Mouse (Mus musculus): Measurements from ENCODE around the gene Dclre1a. TPM values are rescaled to one million over a fixed set of nuclear protein-coding genes. Genes with fewer than 3 reads are reported as not detected.

Gene Dclre1a
- polyA plus RNA-seq (2016; fragmentation: Nextera tagmentation; extraction: Ambion mirVana) = 19.0 and 23.1 TPM in 2 replicates

- 9% methylated on average over 20 of the region's 20 CpGs for WGBS
- DNase-seq (ENCODE audit: low spot score) = peak; percentile 79
- peak within 1 kb of the TSS; percentile 95 for H3K4me3 ChIP-seq
- peaks cover 30% of the 10 kb centered on the region for H3K36me3 ChIP-seq (replicated peaks)
- H3K4me1 ChIP-seq = peaks cover 25% of the 10 kb centered on the region
- no peaks in the 10 kb centered on the region for H3K9me3 ChIP-seq
- peak within 1 kb of the TSS; percentile 99 for H3K27ac ChIP-seq (replicated peaks)
- H3K27me3 ChIP-seq (replicated peaks; ENCODE audit: low read depth, poor library complexity, severe bottlenecking) = no peaks in the 10 kb centered on the region
Observed at GRCm38 (mm10) chr19:56547456-56548229, at the start of gene Dclre1a. Dclre1a (minus strand) TSS chr19:56548222.

GRCm38 (mm10) chr19:56592472-56592871 lies 44.5 kb upstream of the Dclre1a start:
- H3K27ac ChIP-seq (replicated peaks) = no peak overlapping the region
- no peak overlapping the region for H3K4me3 ChIP-seq
- peaks cover 97% of the 10 kb centered on the region for H3K36me3 ChIP-seq (replicated peaks)
- H3K9me3 ChIP-seq = no peaks in the 10 kb centered on the region
- DNase-seq (ENCODE audit: low spot score) = no peak
- H3K4me1 ChIP-seq = no peaks in the 10 kb centered on the region
- no peaks in the 10 kb centered on the region for H3K27me3 ChIP-seq (replicated peaks; ENCODE audit: low read depth, poor library complexity, severe bottlenecking)
- 94% methylated on average over 9 of the region's 9 CpGs for WGBS

GRCm38 (mm10) chr19:56590250-56590649 lies 42.2 kb upstream of the Dclre1a start:
- H3K4me3 ChIP-seq = no peak overlapping the region
- WGBS = 93% methylated on average over 3 of the region's 3 CpGs
- peaks cover 96% of the 10 kb centered on the region for H3K36me3 ChIP-seq (replicated peaks)

GRCm38 (mm10) chr19:56589455-56589854 lies 41.4 kb upstream of the Dclre1a start:
- 96% methylated on average over 5 of the region's 5 CpGs for WGBS
- peaks cover 93% of the 10 kb centered on the region for H3K36me3 ChIP-seq (replicated peaks)

More at GRCm38 (mm10) chr19:56590250-56590649, 42.2 kb upstream of the Dclre1a start:
- H3K27me3 ChIP-seq (replicated peaks; ENCODE audit: low read depth, poor library complexity, severe bottlenecking) = no peaks in the 10 kb centered on the region
- DNase-seq (ENCODE audit: low spot score) = no peak
- H3K27ac ChIP-seq (replicated peaks) = no peak overlapping the region
- H3K9me3 ChIP-seq = no peaks in the 10 kb centered on the region
- H3K4me1 ChIP-seq = no peaks in the 10 kb centered on the region

GRCm38 (mm10) chr19:56589008-56589407 lies 41.0 kb upstream of the Dclre1a start:
- no peak for DNase-seq (ENCODE audit: low spot score)
- 91% methylated on average over 6 of the region's 6 CpGs for WGBS
- Histone ChIP-seq H3K27ac (replicated peaks) (no peak overlapping the region), H3K9me3 (no peaks in the 10 kb centered on the region), H3K36me3 (replicated peaks) (peaks cover 92% of the 10 kb centered on the region), H3K4me3 (no peak overlapping the region), H3K4me1 (no peaks in the 10 kb centered on the region), H3K27me3 (replicated peaks; ENCODE audit: low read depth, poor library complexity, severe bottlenecking) (no peaks in the 10 kb centered on the region)

More at GRCm38 (mm10) chr19:56589455-56589854, 41.4 kb upstream of the Dclre1a start:
- Histone ChIP-seq H3K27me3 (replicated peaks; ENCODE audit: low read depth, poor library complexity, severe bottlenecking) (no peaks in the 10 kb centered on the region), H3K4me1 (no peaks in the 10 kb centered on the region), H3K27ac (replicated peaks) (no peak overlapping the region), H3K9me3 (no peaks in the 10 kb centered on the region), H3K4me3 (no peak overlapping the region)
- no peak for DNase-seq (ENCODE audit: low spot score)

GRCm38 (mm10) chr19:56588205-56588626 lies 40.2 kb upstream of the Dclre1a start:
- 90% methylated on average over 6 of the region's 6 CpGs for WGBS
- H3K27me3 ChIP-seq (replicated peaks; ENCODE audit: low read depth, poor library complexity, severe bottlenecking) = no peaks in the 10 kb centered on the region
- H3K4me3 ChIP-seq = no peak overlapping the region
- H3K4me1 ChIP-seq = no peaks in the 10 kb centered on the region
- H3K36me3 ChIP-seq (replicated peaks) = peaks cover 92% of the 10 kb centered on the region
- H3K9me3 ChIP-seq = no peaks in the 10 kb centered on the region
- H3K27ac ChIP-seq (replicated peaks) = no peak overlapping the region
- DNase-seq (ENCODE audit: low spot score) = no peak

- no peak overlapping the region for H3K4me3 ChIP-seq
- WGBS = 89% methylated on average over 8 of the region's 8 CpGs
- no peak for DNase-seq (ENCODE audit: low spot score)
- H3K36me3 ChIP-seq (replicated peaks) = peaks cover 92% of the 10 kb centered on the region
- no peaks in the 10 kb centered on the region for H3K4me1 ChIP-seq
- H3K9me3 ChIP-seq = no peaks in the 10 kb centered on the region
- H3K27ac ChIP-seq (replicated peaks) = no peak overlapping the region
- H3K27me3 ChIP-seq (replicated peaks; ENCODE audit: low read depth, poor library complexity, severe bottlenecking) = no peaks in the 10 kb centered on the region
Observed at GRCm38 (mm10) chr19:56586320-56586719, 38.3 kb upstream of the Dclre1a start.

GRCm38 (mm10) chr19:56584288-56584687 lies 36.3 kb upstream of the Dclre1a start:
- WGBS = 89% methylated on average over 3 of the region's 3 CpGs
- H3K36me3 ChIP-seq (replicated peaks) = peaks cover 90% of the 10 kb centered on the region

GRCm38 (mm10) chr19:56583785-56584184 lies 35.8 kb upstream of the Dclre1a start:
- H3K27ac ChIP-seq (replicated peaks) = no peak overlapping the region
- H3K27me3 ChIP-seq (replicated peaks; ENCODE audit: low read depth, poor library complexity, severe bottlenecking) = no peaks in the 10 kb centered on the region
- peaks cover 88% of the 10 kb centered on the region for H3K36me3 ChIP-seq (replicated peaks)

More at GRCm38 (mm10) chr19:56584288-56584687, 36.3 kb upstream of the Dclre1a start:
- H3K4me1 ChIP-seq = no peaks in the 10 kb centered on the region
- no peak for DNase-seq (ENCODE audit: low spot score)
- H3K9me3 ChIP-seq = no peaks in the 10 kb centered on the region
- H3K27me3 ChIP-seq (replicated peaks; ENCODE audit: low read depth, poor library complexity, severe bottlenecking) = no peaks in the 10 kb centered on the region
- H3K27ac ChIP-seq (replicated peaks) = no peak overlapping the region
- H3K4me3 ChIP-seq = no peak overlapping the region

GRCm38 (mm10) chr19:56581981-56582380 lies 34.0 kb upstream of the Dclre1a start:
- WGBS = 90% methylated on average over 5 of the region's 5 CpGs
- no peaks in the 10 kb centered on the region for H3K27me3 ChIP-seq (replicated peaks; ENCODE audit: low read depth, poor library complexity, severe bottlenecking)
- H3K4me1 ChIP-seq = no peaks in the 10 kb centered on the region
- H3K36me3 ChIP-seq (replicated peaks) = peaks cover 85% of the 10 kb centered on the region
- H3K27ac ChIP-seq (replicated peaks) = no peak overlapping the region
- no peaks in the 10 kb centered on the region for H3K9me3 ChIP-seq
- no peak for DNase-seq (ENCODE audit: low spot score)
- no peak overlapping the region for H3K4me3 ChIP-seq

More at GRCm38 (mm10) chr19:56583785-56584184, 35.8 kb upstream of the Dclre1a start:
- 75% methylated on average over 5 of the region's 5 CpGs for WGBS
- Histone ChIP-seq H3K9me3 (no peaks in the 10 kb centered on the region), H3K4me3 (no peak overlapping the region), H3K4me1 (no peaks in the 10 kb centered on the region)
- DNase-seq (ENCODE audit: low spot score) = no peak

- DNase-seq (ENCODE audit: low spot score) = no peak
- Histone ChIP-seq H3K4me1 (no peaks in the 10 kb centered on the region), H3K27me3 (replicated peaks; ENCODE audit: low read depth, poor library complexity, severe bottlenecking) (no peaks in the 10 kb centered on the region), H3K36me3 (replicated peaks) (peaks cover 73% of the 10 kb centered on the region), H3K27ac (replicated peaks) (no peak overlapping the region), H3K9me3 (no peaks in the 10 kb centered on the region), H3K4me3 (no peak overlapping the region)
- 81% methylated on average over 1 of the region's 1 CpGs for WGBS
Observed at GRCm38 (mm10) chr19:56577801-56578200, 29.8 kb upstream of the Dclre1a start.

GRCm38 (mm10) chr19:56573184-56573583 lies 25.2 kb upstream of the Dclre1a start:
- no peak for DNase-seq (ENCODE audit: low spot score)
- H3K27ac ChIP-seq (replicated peaks) = no peak overlapping the region
- no peak overlapping the region for H3K4me3 ChIP-seq
- no peaks in the 10 kb centered on the region for H3K9me3 ChIP-seq
- H3K27me3 ChIP-seq (replicated peaks; ENCODE audit: low read depth, poor library complexity, severe bottlenecking) = no peaks in the 10 kb centered on the region
- peaks cover 61% of the 10 kb centered on the region for H3K36me3 ChIP-seq (replicated peaks)
- 96% methylated on average over 6 of the region's 6 CpGs for WGBS
- H3K4me1 ChIP-seq = no peaks in the 10 kb centered on the region

- no peaks in the 10 kb centered on the region for H3K27me3 ChIP-seq (replicated peaks; ENCODE audit: low read depth, poor library complexity, severe bottlenecking)
- no peak overlapping the region for H3K4me3 ChIP-seq
- peaks cover 54% of the 10 kb centered on the region for H3K36me3 ChIP-seq (replicated peaks)
- DNase-seq (ENCODE audit: low spot score) = no peak
- H3K27ac ChIP-seq (replicated peaks) = no peak overlapping the region
- no peaks in the 10 kb centered on the region for H3K9me3 ChIP-seq
- no peaks in the 10 kb centered on the region for H3K4me1 ChIP-seq
- WGBS = 94% methylated on average over 5 of the region's 5 CpGs
Observed at GRCm38 (mm10) chr19:56571913-56572312, 23.9 kb upstream of the Dclre1a start.
